Mouse (Mus musculus) urinary bladder, postnatal 4 days (tissue): ENCODE measurements around the gene Prdx2.

Experiments
- DNase-seq, 2 experiments: peaks; one replicate each; pipeline ENCODE4 v3.0.0; 2021 to 2022; ENCODE audit warnings: low spot score in 2 of 2

The Prdx2 gene

DNA sequence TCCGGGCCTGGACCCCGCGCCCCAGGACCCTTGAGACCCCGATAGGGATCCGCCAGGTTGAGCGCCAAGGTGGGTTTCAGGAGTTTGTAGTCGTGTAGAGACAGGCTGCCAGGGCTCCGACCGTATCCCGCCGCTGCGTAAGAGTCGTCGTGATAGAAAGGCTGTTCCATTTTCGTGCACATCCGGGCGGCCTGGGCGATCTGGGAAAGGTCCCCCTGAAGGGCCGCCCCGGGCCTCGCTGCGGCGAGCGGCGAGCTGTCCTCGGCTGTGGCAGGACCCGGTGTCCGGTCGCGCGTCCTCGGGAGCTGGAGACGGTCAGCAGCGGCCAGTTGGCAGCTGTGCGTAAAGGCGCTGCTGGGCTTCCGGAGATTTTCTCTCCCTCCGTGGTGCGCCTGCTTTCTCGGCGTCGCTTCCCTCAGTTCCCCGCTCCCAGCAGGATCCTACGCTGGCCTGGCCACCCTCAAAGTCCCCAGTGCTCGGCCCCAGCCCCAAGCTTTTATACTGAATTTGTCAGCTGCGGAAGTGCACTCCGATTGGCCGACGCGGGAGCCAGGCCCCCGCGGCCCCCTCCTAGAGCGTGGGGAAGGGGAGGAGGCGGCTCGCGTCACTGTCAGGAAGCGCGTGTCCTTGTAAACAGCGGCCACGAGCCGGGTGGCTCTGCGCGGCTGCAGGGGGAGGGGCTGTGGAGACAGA is 9.0 kb downstream of the Prdx2 start, which contains the start of gene Junb:
TSS of gene Junb (minus strand) at position 471 of the 693 bp plus-strand sequence.
- DNase-seq = peak; percentile 92 to 93

DNA sequence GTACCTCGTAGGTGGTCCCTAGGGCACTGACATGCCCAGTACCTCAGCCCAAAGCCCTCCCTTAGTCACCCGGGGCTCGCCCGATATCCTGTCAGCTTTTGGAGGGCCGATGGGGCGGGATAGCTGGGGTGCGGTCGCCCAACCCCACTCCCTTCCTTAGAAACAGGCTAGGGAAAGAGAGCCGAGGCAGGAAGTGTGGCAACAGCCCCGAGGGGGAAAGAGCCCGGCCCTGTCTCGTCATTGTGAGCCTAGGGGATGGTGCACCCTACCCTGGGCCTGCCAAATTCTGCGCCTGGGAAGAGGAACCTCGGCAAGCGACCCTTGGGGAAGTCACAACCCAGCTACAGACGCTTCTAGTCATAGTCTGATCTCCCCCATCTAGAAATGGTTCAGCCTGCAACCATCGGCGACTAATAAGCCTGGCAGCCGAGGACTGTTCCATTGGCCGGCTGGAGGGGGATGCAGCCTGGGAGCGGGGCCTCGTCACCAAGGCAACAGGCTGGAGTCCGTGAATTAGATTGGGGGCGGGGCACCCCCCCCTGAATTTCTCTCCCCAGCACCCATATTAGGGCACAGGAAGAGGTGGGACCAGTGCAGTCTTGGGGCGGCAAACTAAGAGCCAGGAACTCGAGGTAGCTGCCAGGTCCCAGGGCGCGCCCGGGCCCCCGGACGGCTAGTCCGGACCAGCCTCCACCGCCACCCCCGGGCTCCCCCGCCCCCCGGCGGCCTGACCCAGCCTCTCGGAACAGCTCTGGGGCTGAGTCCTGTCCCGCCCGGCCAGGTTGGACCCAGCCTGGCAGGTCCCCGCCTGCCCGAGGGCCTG is 10.4 kb downstream of the Prdx2 start:
- DNase-seq = peak; percentile 92

DNA sequence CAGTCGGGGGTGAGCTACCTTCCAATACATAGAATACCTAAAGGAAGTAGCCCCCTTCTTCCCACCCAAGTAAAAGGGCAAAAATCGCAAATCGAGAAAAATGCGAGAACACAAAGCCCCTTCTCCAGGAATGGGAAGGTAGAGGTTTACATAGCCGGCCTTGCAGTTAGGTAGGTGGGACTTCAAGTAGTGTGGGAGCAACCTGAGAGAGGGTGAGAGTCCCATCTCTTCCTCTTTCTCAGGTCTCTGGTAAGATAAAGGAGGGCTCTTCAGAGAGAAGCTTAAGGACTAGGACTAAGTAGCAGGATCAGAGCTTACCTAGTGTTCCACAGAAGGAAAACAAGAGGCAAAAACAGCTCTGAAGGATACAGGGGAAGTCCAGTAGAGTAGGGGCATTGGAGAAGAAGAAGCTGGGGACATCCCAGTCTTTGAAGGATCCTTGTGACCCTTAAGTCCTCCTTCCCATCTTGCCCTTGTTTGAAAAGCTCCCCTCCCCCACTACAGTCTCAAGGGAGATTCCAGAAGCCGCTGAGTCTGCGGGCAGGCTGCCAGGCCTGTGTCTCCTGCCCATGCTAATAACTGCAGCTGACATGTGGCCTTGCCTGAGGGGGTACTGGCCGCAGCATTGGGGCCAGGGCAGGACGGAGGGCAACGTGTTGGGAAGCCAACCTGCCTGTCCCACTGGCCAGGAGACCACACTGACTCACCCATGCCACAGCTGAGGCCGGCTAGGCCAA is 11.4 kb downstream of the Prdx2 start:
- DNase-seq = peak; percentile 73 to 76

DNA sequence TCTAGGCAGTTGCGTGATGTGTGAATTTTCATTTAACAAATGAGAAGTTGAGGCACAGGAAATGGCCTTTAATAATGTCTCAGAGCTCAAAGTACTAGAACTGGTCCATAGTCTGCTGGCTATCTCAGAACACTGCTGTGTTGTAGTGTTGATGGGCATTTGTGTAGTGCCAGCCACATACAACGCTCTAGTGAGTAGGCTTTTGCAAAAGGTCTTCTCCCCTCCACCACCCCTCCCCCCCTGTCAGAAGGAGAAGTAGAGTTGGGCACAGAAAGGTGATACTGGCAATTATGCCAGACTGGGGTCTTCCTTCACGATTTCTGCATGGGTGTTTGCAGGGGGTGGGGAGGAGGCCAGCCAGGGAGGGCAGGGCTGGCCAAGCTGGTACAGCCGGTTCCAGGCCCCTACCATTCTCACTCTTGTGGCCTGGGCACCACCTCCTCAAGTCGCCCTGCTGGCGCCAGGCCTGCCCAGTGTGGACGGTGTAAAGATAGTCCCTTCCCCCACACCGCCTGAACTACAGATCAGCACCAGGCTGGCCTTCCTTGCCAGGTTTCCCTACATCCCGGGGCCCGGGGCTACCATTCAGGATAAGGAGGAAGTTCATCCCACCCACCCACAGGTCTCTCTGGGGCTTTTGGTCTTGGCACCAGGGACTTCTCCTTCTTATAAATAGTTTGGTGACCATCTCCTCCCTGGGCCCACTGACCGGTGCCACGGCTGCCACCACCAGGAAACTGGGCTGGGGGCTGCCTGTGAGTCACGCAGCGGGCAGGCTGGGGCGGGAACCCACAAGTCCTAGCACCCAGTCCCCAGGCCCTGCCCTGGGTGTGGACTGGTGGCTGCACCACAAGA is 12.5 kb downstream of the Prdx2 start:
- no peak for DNase-seq

DNA sequence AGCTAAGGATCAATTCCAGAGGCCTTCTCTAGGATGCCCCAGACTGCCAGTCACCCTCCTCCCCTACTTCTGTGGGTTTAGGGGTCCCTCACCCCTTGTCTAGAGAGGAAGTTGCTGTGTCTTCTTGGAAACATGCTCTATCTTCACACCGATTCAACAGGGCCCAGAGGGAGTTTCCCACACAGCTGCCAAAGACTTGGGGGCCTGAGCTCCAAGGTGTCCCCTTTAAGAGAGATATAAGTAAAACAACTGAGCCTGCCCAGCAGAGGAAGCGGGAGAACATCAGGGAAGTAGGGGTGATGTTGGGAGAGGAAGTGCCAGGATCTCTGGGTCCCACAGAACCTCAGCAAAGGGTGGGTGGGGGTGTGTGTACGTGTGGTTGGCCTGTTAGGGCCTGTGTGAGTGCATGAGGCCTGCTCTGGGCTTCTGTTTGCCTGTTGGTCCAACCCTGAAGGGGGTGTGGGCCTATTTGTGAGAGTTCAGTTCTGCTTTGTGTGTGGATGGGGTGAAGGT is 13.2 kb downstream of the Prdx2 start:
- no peak for DNase-seq

DNA sequence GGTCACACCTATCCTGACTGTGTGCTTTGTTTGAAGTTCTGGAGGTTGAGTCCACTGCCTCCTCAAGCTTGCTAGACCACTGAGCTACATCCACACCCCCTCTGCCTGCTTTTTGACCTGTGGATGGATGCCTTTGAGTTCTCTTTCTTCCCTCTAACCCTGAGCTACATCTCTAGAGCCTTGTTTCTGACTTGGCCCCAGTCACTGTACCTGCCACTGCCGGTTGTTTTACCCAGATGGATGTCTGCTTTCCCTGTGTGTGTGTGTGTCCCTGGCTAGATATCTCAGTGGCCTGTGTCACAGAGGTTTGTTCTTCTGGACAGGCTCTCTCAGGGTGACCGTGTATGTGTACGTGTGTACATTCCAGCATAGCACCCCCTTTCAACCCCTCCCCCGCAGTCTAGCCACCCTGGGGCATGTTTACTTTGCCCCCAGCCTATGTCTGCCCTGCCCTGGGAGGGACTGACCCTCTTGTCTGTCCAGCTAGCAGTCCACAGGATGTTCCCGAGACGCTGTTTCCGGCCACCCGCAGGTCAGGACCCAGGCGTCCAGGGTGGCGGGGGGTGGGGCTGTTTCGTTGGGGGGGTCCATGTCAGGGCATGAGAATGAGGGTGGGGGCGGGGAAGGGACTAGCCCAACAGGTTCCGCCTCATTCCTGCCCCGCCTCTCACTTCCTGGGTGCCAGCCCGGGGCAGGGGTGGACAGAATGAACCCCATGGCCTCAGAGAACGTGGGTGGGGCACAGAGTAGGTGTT is 15.1 kb downstream of the Prdx2 start:
- peak in 1 of 2 experiments; percentile 62 for DNase-seq

DNA sequence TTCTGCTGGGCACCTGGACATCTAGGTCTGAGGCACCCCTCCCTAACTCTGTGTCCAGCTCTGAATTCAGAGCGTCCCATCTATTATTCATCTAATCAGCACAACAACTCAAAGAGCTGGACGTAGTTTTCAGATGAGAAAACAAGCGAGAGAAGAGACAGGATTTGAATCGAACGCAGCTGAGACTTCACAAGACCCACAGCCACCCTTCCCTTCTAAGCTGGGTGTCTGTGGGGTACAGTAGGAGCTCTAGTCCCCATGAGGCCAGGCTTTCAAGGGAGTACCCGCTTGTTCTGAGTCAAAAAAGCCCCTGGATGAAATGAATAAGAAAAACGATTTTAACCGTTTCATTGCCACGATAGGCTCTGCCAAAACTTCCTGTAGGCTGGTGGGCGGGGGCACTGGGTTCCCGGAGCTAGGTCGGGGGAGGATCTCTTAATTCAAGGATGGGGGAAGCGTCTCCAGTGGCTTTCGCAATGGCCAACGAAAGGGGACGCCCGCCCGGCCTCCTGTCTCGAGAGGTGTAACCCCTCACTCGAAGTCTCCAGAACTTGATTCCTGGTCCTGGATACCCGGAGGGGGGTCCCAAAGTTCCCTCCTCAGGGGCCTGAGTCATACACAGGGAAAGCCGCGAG is 15.8 kb downstream of the Prdx2 start:
- DNase-seq = no peak

DNA sequence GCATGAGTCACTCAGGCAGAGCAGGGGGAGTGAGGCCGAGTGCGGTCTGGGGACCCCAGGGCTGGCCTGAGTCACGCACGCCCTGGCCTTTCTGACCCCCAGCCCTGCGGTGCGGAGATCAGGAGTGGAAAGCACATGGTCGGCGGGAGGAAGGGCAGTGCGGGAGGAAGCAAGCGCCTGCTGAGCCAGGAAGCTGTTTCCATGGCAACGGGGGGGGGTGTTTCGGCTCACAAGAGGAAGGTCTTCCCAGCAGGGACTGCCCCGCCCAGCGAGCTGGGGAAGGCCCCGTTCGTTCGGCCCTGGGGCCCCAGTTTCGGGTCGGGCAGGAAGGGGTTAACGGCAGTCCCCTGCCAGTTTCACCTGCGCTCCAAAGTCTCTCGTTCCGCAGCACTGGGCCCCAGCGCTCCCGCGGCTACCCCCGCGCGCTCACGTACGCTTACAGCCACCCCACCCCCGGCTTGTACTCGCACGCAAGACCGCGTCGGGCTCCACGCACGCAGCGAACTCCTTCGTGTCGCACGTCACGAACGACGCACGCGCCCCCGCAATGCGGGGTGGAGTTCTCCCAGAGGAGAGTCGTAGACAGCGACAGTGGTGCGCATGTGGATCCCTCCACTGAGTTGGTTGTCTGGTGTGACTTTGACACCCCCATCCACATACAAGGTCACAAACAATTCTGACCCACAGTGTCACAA is 16.4 kb downstream of the Prdx2 start:
- DNase-seq = peak; percentile 80 to 89

DNA sequence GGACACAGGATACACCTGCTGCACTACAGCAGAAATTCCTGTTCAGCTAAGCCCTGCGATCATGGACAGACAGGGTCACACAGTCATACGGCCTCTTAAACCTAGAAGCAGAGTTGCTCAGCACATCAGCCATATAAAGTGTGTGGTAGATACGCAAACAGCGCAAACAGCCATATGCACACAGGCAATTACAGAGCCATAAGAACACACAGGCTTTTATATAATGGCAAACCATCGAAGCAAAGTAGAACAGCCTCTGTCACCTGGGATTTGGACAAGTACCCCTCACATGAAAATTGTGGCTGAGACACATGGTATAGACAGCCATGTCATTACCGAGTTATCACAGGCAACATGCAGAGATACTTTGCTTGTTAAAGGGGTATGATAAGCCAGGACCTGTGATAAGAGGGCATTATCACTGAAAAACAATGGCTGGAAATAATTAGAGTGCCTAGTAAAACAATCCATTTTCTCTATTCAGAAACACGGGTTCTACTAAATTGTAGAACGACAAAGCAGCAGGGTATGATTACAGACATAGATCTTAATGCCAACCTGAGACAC is 17.1 kb downstream of the Prdx2 start:
- no peak for DNase-seq

DNA sequence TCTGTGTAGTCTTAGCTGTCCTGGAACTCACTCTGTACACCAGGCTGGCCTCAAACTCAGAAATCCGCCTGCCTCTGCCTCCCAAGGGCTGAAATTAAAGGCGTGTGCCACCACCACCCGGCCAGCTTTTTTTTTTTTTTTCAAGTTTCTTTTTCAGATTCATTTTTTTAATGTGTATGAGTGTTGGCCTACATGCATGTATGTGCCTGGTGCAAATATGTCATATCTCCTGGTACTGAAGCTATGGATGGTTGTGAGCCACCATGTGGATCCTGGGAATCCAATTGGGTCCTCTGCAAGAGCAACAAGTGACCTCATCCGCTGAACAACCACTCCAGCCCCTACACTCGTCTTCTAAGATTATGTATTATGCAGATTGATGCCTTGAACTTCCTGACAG is 18.0 kb downstream of the Prdx2 start:
- DNase-seq = no peak

DNA sequence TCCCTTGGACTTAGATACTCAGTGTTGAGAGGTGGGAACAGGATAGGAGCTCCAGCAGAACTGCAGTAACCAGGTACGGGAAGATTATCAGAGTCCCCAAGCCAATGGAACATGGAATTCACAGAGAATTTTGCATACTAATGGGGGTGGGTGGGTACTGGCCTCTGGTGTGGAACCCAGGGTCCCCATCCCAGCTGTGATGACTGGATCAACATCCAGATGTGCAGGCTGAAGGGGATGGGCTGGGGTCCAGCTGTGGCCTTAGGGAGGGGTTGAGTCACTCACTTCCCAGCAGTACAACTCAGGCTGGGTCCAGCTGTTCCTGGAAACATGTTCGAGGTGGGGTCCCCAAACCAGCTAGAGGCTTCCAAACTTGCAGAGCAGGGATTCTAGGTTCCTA is 18.5 kb downstream of the Prdx2 start:
- no peak for DNase-seq

DNA sequence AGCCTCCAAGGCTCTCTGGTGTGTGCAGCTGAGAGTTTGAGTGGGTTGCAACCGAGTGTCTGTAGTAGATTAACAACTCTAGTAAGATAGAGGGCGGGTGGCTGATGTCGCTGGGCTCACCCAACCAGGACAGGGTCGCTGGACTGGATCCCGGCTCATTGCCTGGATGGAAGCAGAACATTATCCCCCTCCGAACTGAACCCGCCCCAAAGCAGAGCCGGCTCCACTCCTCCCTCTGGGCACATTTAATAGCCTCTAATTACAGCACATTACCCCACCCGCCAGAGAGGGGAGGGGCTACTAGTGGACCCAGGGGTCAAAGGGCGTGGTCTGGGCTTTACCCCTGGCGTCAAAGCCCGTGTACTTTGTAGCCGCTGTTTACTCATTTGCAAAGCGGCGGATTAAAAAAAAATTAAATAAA is 19.9 kb downstream of the Prdx2 start:
- DNase-seq = peak; percentile 58 to 71

DNA sequence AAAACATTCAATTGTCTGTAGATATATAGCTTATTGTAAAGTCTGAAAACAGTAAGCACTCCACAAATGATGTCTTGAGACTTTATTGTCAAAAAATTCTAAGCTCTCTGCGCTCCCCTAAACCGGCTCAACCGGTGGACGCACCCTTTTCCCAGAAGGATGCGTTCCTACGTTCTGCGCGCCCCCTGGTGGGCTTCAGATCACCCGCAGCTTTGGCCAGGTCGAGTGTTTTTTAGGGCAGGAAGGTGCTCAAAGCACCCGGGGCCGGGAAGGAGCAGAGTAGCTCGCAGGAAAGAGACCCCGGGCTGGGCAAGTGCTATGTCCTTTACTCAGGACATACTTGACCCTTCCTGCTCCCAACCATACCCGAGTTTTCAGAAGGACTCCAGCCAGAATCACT is 20.4 kb downstream of the Prdx2 start:
- DNase-seq = peak; percentile 89 to 95

DNA sequence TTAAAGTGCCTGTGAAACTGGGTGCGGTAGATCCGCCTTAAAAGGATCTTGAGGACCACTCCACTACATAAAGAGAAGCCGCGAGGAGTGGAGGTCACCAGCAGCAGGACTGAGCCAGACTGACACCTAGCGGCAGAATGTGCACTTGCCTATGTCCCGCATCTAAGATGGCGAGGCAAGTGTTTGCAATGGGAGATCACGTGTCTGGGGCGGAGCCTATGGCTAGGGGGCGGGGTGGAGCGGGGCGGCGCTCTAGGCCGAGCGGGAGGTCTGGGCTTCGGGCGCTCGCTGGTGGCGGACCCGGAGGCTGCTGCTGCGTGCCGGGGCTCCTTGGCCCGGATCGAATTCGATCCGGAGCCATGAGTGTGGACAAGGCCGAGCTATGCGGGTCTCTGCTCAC is 21.0 kb downstream of the Prdx2 start, which contains the start of gene Hook2:
TSS of gene Hook2 (plus strand) at position 255 of the 400 bp plus-strand sequence.
- peak; percentile 95 to 98 for DNase-seq

DNA sequence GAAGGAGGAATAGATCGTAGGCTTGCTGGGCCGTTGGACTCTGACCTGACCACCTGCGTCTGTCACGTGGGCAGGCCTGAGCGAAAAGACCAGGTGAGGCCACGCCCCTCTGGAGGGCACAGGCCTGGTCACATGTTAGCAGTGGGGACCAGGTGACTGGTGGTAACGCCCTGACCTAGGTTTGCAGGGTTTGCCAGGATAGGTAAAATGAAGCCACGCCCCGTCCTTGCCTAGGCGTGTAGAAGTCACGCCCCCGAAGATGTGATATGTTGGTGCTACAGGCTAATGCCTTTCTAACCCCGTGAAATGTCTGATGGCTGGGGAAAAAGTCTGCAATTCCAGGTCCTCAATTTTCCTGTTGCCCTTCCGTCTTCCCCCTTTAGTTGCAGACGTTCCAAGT is 21.4 kb downstream of the Prdx2 start:
- DNase-seq = peak; percentile 63 to 74

DNA sequence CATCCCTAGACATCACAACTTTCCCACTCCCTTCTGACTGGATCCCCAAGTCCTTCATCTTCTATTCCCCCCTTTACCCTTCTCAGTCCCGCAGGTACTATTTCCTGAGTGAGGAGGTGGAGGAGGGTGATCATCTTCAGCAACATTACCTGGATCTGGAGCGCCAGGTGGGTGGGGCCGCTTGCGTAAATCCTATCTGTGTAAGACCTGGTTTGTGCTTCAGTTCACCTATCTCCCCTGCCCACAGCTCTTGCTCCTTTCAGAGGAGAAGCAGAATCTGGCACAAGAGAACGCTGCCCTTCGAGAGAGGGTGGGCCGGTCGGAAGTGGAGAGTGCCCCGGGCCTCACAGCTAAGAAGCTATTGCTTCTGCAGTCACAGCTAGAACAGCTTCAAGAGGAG is 25.0 kb downstream of the Prdx2 start:
- DNase-seq = no peak

DNA sequence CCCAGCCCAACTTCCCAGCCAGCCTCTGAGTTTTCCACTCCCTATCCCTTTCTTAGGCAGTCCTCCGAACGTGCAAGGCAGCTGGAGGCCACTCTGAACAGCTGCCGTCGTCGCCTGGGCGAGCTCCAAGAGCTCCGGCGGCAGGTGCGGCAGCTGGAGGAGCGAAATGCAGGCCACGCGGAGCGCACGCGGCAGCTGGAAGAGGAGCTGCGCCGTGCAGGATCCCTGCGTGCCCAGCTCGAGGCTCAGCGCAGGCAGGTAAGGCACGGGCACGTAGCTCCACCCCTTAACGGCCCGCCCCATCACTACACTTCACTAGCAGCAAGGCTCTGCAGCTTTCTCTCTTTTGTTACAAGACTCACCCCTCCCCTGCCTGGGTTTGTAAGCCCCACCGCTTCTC is 26.3 kb downstream of the Prdx2 start:
- no peak for DNase-seq

DNA sequence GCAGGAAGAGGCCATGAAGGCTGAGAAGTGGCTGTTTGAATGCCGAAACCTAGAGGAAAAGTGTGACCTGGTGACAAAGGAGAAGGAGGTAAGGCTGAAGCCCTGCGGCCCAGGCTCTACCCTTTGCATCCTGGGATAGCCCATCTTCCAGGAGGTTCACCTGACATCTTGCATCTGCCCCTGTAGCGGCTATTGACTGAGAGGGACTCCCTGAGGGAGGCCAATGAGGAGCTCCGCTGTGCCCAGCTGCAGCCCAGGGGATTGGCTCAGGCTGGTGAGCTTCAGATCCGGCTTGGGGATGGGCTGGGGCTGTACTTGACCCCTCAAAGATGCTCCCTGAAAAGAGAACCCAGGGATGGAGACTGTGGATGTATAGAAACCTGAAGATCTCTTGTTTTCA is 27.6 kb downstream of the Prdx2 start:
- no peak for DNase-seq
